Mouse (Mus musculus) CH12.LX (cell line): Measurements from ENCODE around the gene Gm9958. TPM values are rescaled to one million over a fixed set of nuclear protein-coding genes. Genes with fewer than 3 reads are reported as not detected.

Experiments used
- DNase-seq: peaks from one replicate; pipeline ENCODE4 v3.0.0-alpha.2; 2013; ENCODE audit errors: extremely low read depth
- H3K27ac ChIP-seq: 2 replicates; pipeline ENCODE4 v1.5.1; 2012; ENCODE audit warnings: low read depth, mild to moderate bottlenecking, control low read depth, moderate library complexity; ENCODE audit not compliant: insufficient read depth
- H3K27me3 ChIP-seq: replicated peaks from 2 replicates; pipeline ENCODE3; 2012; ENCODE audit warnings: inconsistent platforms
- H3K36me3 ChIP-seq, 2 experiments: replicated peaks in 1 of 2; 2 replicates each; pipeline versions ENCODE3 to v1.6.1; 2012; ENCODE audit warnings: inconsistent platforms in 1 of 2, low read length in 1 of 2, mild to moderate bottlenecking in 1 of 2, mixed read lengths in 1 of 2, moderate library complexity in 1 of 2; ENCODE audit not compliant: control insufficient read depth in 1 of 2, insufficient read depth in 1 of 2
- H3K4me1 ChIP-seq, 2 experiments: 2 replicates each; pipeline ENCODE4 v1.6.1; 2012; ENCODE audit warnings: inconsistent platforms in 1 of 2, moderate library complexity in 1 of 2; ENCODE audit not compliant: insufficient read depth in 2 of 2, control insufficient read depth in 1 of 2
- H3K4me2 ChIP-seq: 2 replicates; pipeline ENCODE4 v1.6.1; 2012; ENCODE audit warnings: low read depth, mild to moderate bottlenecking, control low read depth; ENCODE audit not compliant: poor library complexity, insufficient read depth, severe bottlenecking
- H3K4me3 ChIP-seq, 3 experiments: fragments of 150-350 bp in 1 of 3; sonication (generic) in 1 of 3; replicated peaks in 1 of 3; 2 replicates each; pipeline versions ENCODE3 to v1.5.1; 2011 to 2012; ENCODE audit warnings: low read depth in 2 of 3, low read length in 2 of 3, mild to moderate bottlenecking in 2 of 3, moderate library complexity in 2 of 3, control low read depth in 1 of 3, improper control_type of control experiment in 1 of 3, inconsistent platforms in 1 of 3, mixed read lengths in 1 of 3; ENCODE audit not compliant: poor library complexity in 1 of 3
- H3K79me2 ChIP-seq: replicated peaks from 2 replicates; pipeline ENCODE4 v1.6.1; 2012; ENCODE audit warnings: mild to moderate bottlenecking, moderate library complexity; ENCODE audit not compliant: control insufficient read depth, poor library complexity, insufficient read depth, severe bottlenecking; ENCODE audit errors: extremely low read depth
- H3K9ac ChIP-seq: 2 replicates; pipeline ENCODE4 v1.6.1; 2012; ENCODE audit warnings: low read depth, mild to moderate bottlenecking, control low read depth, moderate library complexity; ENCODE audit not compliant: insufficient read depth
- H3K9me3 ChIP-seq: replicated peaks from 2 replicates; pipeline ENCODE3; 2012; ENCODE audit warnings: low read length, inconsistent platforms, mixed read lengths
- BHLHE40 ChIP-seq: IDR thresholded peaks from 2 replicates; pipeline ENCODE4 v1.6.1; 2011; ENCODE audit warnings: mild to moderate bottlenecking, low read depth, low read length, improper control_type of control experiment
- CTCF ChIP-seq, 2 experiments: IDR thresholded peaks in 1 of 2; conservative IDR thresholded peaks in 1 of 2; 2 replicates each; pipeline ENCODE4 v1.5.1; 2011 to 2012; ENCODE audit warnings: low read depth in 2 of 2, low read length in 2 of 2, improper control_type of control experiment in 1 of 2, inconsistent platforms in 1 of 2, mild to moderate bottlenecking in 1 of 2, moderate library complexity in 1 of 2
- GABPA ChIP-seq: IDR thresholded peaks from 2 replicates; pipeline ENCODE4 v1.6.1; 2012; ENCODE audit warnings: low read depth, low read length, improper control_type of control experiment, inconsistent platforms; ENCODE audit not compliant: insufficient replicate concordance
- HCFC1 ChIP-seq: IDR thresholded peaks from 2 replicates; pipeline ENCODE4 v1.6.1; 2012; ENCODE audit warnings: low read depth, mild to moderate bottlenecking, inconsistent platforms, low read length, improper control_type of control experiment
- JUN ChIP-seq: IDR thresholded peaks from 2 replicates; pipeline ENCODE4 v1.6.1; 2011; ENCODE audit warnings: low read depth, mild to moderate bottlenecking, low read length, improper control_type of control experiment, moderate library complexity; ENCODE audit not compliant: insufficient read depth
- JUND ChIP-seq: conservative IDR thresholded peaks from 2 replicates; pipeline ENCODE4 v1.6.1; 2011; ENCODE audit warnings: low read depth, low read length, improper control_type of control experiment
- MAZ ChIP-seq: IDR thresholded peaks from 2 replicates; pipeline ENCODE4 v1.6.1; 2012; ENCODE audit warnings: low read depth, mild to moderate bottlenecking, inconsistent platforms, low read length, improper control_type of control experiment, moderate library complexity
- MEF2A ChIP-seq: IDR thresholded peaks from 2 replicates; pipeline ENCODE4 v1.6.1; 2014; ENCODE audit warnings: low read depth, mild to moderate bottlenecking, inconsistent platforms, low read length, improper control_type of control experiment, borderline replicate concordance
- MYC ChIP-seq: IDR thresholded peaks from 2 replicates; pipeline ENCODE4 v1.6.1; 2011; ENCODE audit warnings: low read depth, mild to moderate bottlenecking, improper control_type of control experiment, low read length
- POLR2A ChIP-seq: IDR thresholded peaks from 2 replicates; pipeline ENCODE4 v1.6.1; 2011; ENCODE audit warnings: low read depth, mild to moderate bottlenecking, improper control_type of control experiment, low read length
- RAD21 ChIP-seq: IDR thresholded peaks from 2 replicates; pipeline ENCODE4 v1.6.1; 2011; ENCODE audit warnings: low read depth, mild to moderate bottlenecking, low read length, improper control_type of control experiment, moderate library complexity
- RCOR1 ChIP-seq: conservative IDR thresholded peaks from 2 replicates; pipeline ENCODE4 v1.6.1; 2012; ENCODE audit warnings: low read depth, mild to moderate bottlenecking, inconsistent platforms, low read length, improper control_type of control experiment
- TCF12 ChIP-seq: IDR thresholded peaks from 2 replicates; pipeline ENCODE4 v1.6.1; 2014; ENCODE audit warnings: low read depth, mild to moderate bottlenecking, inconsistent platforms, low read length, improper control_type of control experiment
- UBTF ChIP-seq: IDR thresholded peaks from 2 replicates; pipeline ENCODE4 v1.6.1; 2012; ENCODE audit warnings: low read depth, mild to moderate bottlenecking, inconsistent platforms, low read length, improper control_type of control experiment, moderate library complexity
- ZC3H11A ChIP-seq: IDR thresholded peaks from 2 replicates; pipeline ENCODE4 v1.6.1; 2012; ENCODE audit warnings: low read depth, mild to moderate bottlenecking, inconsistent platforms, low read length, improper control_type of control experiment
- ZMIZ1 ChIP-seq: IDR thresholded peaks from 2 replicates; pipeline ENCODE4 v1.6.1; 2012; ENCODE audit warnings: low read depth, mild to moderate bottlenecking, inconsistent platforms, low read length, improper control_type of control experiment
- dilution Hi-C: fragments of 300-500 bp; cut with MboI; formaldehyde crosslinking; loops from 2 replicates; pipeline ENCODE4 v1.14.3; 2020; ENCODE audit warnings: low sequenced_read_pairs; ENCODE audit not compliant: extremely low pct_unique_long_range_greater_than_20kb, extremely low pct_ligation_motif_present
- in situ Hi-C: fragments of 300-500 bp; cut with MboI; formaldehyde crosslinking; loops from 3 replicates; pipeline ENCODE4 v1.14.3; 2019; ENCODE audit warnings: low sequenced_read_pairs, low pct_ligation_motif_present, low pct_unique_long_range_greater_than_20kb, mixed read lengths
- polyA plus RNA-seq: library from polyadenylated mRNA; unstranded; fragments of >175 nt; gene quantifications from 2 replicates; pipeline ENCODE4 v1.2.1, GENCODE M21; 2012; ENCODE audit warnings: low read depth; ENCODE audit not compliant: insufficient read length
- total RNA-seq, 2 experiments: library from RNA; depleted of rRNA; stranded (reverse); fragments of 300-350 nt in 1 of 2; fragments of >200 nt in 1 of 2; gene quantifications; 2 replicates each; pipeline ENCODE4 v1.2.3; 2012 to 2014

Gm9958 gene
- total and polyA plus RNA-seq, 3 experiments = 1.2 to 1.3 (median 1.3) TPM

DNA sequence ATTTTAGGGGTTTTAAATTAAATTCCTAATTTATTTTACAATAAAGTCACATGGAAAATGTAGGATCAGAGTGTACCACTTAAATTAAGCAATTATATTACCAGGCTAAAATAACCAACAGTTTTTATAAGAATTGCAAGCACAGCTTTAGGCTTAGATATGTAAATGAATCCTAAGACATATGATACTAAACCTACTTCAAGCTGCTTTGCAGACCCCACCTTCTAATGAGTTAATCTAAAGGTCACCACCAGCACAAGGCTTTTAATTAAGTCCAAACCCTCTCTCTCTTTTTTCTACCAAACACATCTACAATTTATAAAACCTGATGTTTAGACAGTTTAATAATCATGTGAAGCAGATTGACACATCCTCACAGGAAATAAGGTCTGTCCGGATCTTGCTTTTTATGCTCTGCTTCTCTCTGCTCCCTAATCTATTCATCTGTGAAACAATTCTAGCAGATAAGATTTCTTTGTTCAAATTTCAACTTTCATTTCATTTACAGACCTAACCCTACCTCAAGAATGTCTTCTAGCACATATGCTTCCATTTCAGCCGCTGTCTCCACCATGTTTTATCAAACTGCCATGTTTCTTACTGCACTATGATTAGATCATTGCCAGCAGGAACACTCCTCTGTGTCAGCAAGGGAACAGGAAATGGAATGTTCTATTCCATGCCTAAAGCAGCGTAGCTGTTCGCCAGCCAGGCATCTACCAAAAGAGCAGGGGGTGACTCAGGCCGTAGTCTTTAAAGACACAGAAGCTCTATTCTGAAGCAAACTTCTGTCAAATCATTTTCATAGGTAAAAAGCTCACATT, 27.7 kb upstream of the Gm9958 start:
- H3K36me3 ChIP-seq = peaks cover 0 to 17% of the 10 kb centered on the region in 2 experiments
- peaks cover 29% of the 10 kb centered on the region for H3K79me2 ChIP-seq
- no peak for DNase-seq
- in situ Hi-C loops = no loop called here
- no peak overlapping the region for H3K4me2 ChIP-seq
- H3K9ac ChIP-seq = no peak overlapping the region
- no peaks in the 10 kb centered on the region for H3K27me3 ChIP-seq
- no peak overlapping the region for H3K4me3 ChIP-seq
- H3K4me1 ChIP-seq = peaks cover 0 to 23% of the 10 kb centered on the region in 2 experiments; a peak in 2 of 4 replicates
- TF ChIP-seq ZMIZ1 (no peak), MAZ (no peak), MYC (no peak), CTCF (conservative IDR thresholded peaks at IDR 0.05 in 1 of 2, IDR thresholded peaks at IDR 0.05 in 1 of 2; ENCODE audit: low read depth in 2 of 2, low read length in 2 of 2) (no peak), ZC3H11A (no peak), JUN (no peak), BHLHE40 (no peak), RAD21 (no peak), GABPA (no peak), JUND (no peak), RCOR1 (no peak)
- no peaks in the 10 kb centered on the region for H3K9me3 ChIP-seq
- no peak overlapping the region for H3K27ac ChIP-seq
- dilution Hi-C loops = no loop called here

DNA sequence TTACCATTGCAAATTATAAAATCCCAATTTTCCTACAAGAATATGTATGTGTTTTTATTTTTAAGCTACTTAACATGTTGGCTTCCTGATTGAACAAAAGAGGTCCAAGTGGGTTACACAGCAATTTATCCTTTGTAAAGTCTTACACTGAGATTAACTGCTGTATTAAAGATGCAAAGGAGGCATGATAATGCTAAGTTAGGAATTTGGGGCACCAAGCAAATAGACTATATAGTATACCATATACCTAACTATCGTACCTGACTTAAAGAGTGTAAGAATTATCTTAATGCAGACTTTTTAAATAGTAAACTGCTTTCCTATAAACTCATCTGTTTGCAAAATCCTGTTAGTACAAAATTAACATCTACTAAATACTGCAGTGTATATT, 27.1 kb upstream of the Gm9958 start:
- Histone ChIP-seq H3K36me3 (peaks cover 0 to 16% of the 10 kb centered on the region in 2 experiments), H3K27me3 (no peaks in the 10 kb centered on the region), H3K27ac (no peak overlapping the region), H3K9me3 (no peaks in the 10 kb centered on the region), H3K4me3 (no peak overlapping the region), H3K79me2 (peaks cover 26% of the 10 kb centered on the region), H3K4me2 (no peak overlapping the region), H3K4me1 (peaks cover 0 to 23% of the 10 kb centered on the region in 2 experiments; a peak in 2 of 4 replicates), H3K9ac (no peak overlapping the region)
- dilution Hi-C loops = no loop called here
- no peak for TF ChIP-seq GABPA
- no peak for TF ChIP-seq MEF2A
- TF ChIP-seq TCF12 = no peak
- TF ChIP-seq MAZ = no peak
- TF ChIP-seq HCFC1 = no peak
- no peak for TF ChIP-seq UBTF
- no peak for TF ChIP-seq POLR2A
- TF ChIP-seq BHLHE40 = no peak
- DNase-seq = no peak
- in situ Hi-C loops = no loop called here
